Mouse (Mus musculus): Measurements from ENCODE around the gene Gpr161. TPM values are rescaled to one million over a fixed set of nuclear protein-coding genes. Genes with fewer than 3 reads are reported as not detected.

The Gpr161 gene
- polyA plus RNA-seq (2012; fragmentation: generic; extraction: Trizol), result 4.0 TPM
- long read RNA-seq, experiment 1, partial matches to known transcripts, result 0 of 3 reads
- long read RNA-seq, experiment 1, other reads (novel, unspliced or antisense), result 3 of 3 reads
- long read RNA-seq, experiment 2, partial matches to known transcripts, result 1 of 3 reads
- long read RNA-seq, experiment 2, other reads (novel, unspliced or antisense), result 2 of 3 reads

DNA sequence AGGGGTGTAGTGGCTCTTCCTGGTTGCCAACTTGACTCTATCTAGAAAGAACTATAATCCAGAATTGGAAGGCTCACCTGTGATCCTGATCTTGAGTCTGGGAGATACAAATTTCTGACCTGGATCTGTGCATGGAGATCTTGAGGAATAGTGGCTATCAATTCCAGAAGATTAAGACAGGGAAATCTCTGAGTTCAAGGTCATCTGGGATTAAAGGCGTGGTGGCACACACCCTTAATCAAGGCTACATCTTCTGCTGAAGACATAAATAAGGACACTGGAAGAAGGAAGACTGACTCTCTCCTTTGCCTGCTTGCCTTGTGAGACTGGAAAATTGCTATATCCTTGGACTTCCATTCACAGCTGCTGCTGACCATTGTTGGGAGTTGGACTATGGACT lies at the start of gene Gpr161:
Gpr161 (plus strand) TSS at position 301 of the 400 bp plus-strand sequence.
- Histone ChIP-seq H3K79me2 (ENCODE audit: control insufficient read depth, insufficient read depth) (no peaks in the 10 kb centered on the region), H3K36me3 (ENCODE audit: control insufficient read depth, insufficient read depth) (peaks cover 3% of the 10 kb centered on the region), H3K27me3 (ENCODE audit: control insufficient read depth, insufficient read depth, insufficient read length) (no peaks in the 10 kb centered on the region), H3K79me3 (ENCODE audit: low read depth) (no peaks in the 10 kb centered on the region), H3K4me3 (ENCODE audit: insufficient read depth, poor library complexity, severe bottlenecking) (no peak within 1 kb of the TSS), H3ac (ENCODE audit: control insufficient read depth, insufficient read length, low read depth) (no peak within 1 kb of the TSS)
- TF ChIP-seq MAX (IDR thresholded peaks at IDR 0.05), result no peak
- TF ChIP-seq FOSL1 (IDR thresholded peaks at IDR 0.05; ENCODE audit: insufficient read depth, low read length, poor library complexity, severe bottlenecking), result no peak
- TF ChIP-seq MYOG (IDR thresholded peaks at IDR 0.05; ENCODE audit: control insufficient read depth, extremely low read depth, insufficient read length), result no peak
- TF ChIP-seq USF1 (IDR thresholded peaks at IDR 0.05; ENCODE audit: low read depth), result no peak
- no peak for TF ChIP-seq MYOD1 (IDR thresholded peaks at IDR 0.05; ENCODE audit: control insufficient read depth, insufficient read length, low read depth)
- no peak for TF ChIP-seq CEBPB (IDR thresholded peaks at IDR 0.05; ENCODE audit: low read depth)
- TF ChIP-seq CTCF (IDR thresholded peaks at IDR 0.05; ENCODE audit: control insufficient read depth, insufficient read depth, insufficient read length), result no peak

GRCm38 (mm10) chr1:165246587-165246986 lies 49.0 kb upstream of the Gpr161 start:
- H3K79me2 ChIP-seq (ENCODE audit: control insufficient read depth, insufficient read depth), result no peaks in the 10 kb centered on the region
- no peak overlapping the region for H3K4me3 ChIP-seq (ENCODE audit: insufficient read depth, poor library complexity, severe bottlenecking)
- H3K27me3 ChIP-seq (ENCODE audit: control insufficient read depth, insufficient read depth, insufficient read length), result no peaks in the 10 kb centered on the region
- TF ChIP-seq CTCF (IDR thresholded peaks at IDR 0.05; ENCODE audit: control insufficient read depth, insufficient read depth, insufficient read length), result no peak
- no peak for TF ChIP-seq MYOG (IDR thresholded peaks at IDR 0.05; ENCODE audit: control insufficient read depth, extremely low read depth, insufficient read length)
- no peak for TF ChIP-seq MAX (IDR thresholded peaks at IDR 0.05)
- TF ChIP-seq CEBPB (IDR thresholded peaks at IDR 0.05; ENCODE audit: low read depth), result no peak
- no peak for TF ChIP-seq USF1 (IDR thresholded peaks at IDR 0.05; ENCODE audit: low read depth)
- TF ChIP-seq MYOD1 (IDR thresholded peaks at IDR 0.05; ENCODE audit: control insufficient read depth, insufficient read length, low read depth), result no peak
- TF ChIP-seq FOSL1 (IDR thresholded peaks at IDR 0.05; ENCODE audit: insufficient read depth, low read length, poor library complexity, severe bottlenecking), result no peak
- no peaks in the 10 kb centered on the region for H3K79me3 ChIP-seq (ENCODE audit: low read depth)
- no peaks in the 10 kb centered on the region for H3K36me3 ChIP-seq (ENCODE audit: control insufficient read depth, insufficient read depth)
- H3ac ChIP-seq (ENCODE audit: control insufficient read depth, insufficient read length, low read depth), result no peak overlapping the region

DNA sequence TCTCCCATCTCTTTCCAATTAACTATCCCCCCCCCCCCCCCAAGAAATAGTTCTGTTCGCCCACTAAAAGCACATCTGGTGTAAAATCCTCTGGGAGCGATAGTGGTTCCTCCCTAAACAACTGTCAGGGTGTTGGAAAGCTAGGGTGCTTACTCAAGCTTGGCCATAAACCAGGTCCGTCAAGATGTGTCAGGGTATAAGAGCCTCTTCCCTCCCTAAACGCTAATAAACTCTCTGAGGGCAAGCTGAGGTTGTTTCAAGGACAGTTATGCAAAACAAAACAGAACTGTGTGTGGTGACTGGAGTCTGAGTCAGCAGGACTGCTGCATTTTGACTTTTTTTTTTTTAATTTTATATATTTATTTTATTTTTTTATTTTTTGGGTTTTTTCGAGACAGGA lies 48.5 kb upstream of the Gpr161 start:
- Histone ChIP-seq H3K27me3 (ENCODE audit: control insufficient read depth, insufficient read depth, insufficient read length) (no peaks in the 10 kb centered on the region), H3K4me3 (ENCODE audit: insufficient read depth, poor library complexity, severe bottlenecking) (no peak overlapping the region), H3K79me3 (ENCODE audit: low read depth) (no peaks in the 10 kb centered on the region), H3K79me2 (ENCODE audit: control insufficient read depth, insufficient read depth) (no peaks in the 10 kb centered on the region), H3ac (ENCODE audit: control insufficient read depth, insufficient read length, low read depth) (no peak overlapping the region), H3K36me3 (ENCODE audit: control insufficient read depth, insufficient read depth) (no peaks in the 10 kb centered on the region)
- peak; percentile 10 for TF ChIP-seq FOSL1 (IDR thresholded peaks at IDR 0.05; ENCODE audit: insufficient read depth, low read length, poor library complexity, severe bottlenecking)
- TF ChIP-seq CTCF (IDR thresholded peaks at IDR 0.05; ENCODE audit: control insufficient read depth, insufficient read depth, insufficient read length), result no peak

- H3K79me3 ChIP-seq (ENCODE audit: low read depth), result no peaks in the 10 kb centered on the region
- H3K79me2 ChIP-seq (ENCODE audit: control insufficient read depth, insufficient read depth), result no peaks in the 10 kb centered on the region
- no peaks in the 10 kb centered on the region for H3K36me3 ChIP-seq (ENCODE audit: control insufficient read depth, insufficient read depth)
- no peak overlapping the region for H3ac ChIP-seq (ENCODE audit: control insufficient read depth, insufficient read length, low read depth)
- no peaks in the 10 kb centered on the region for H3K27me3 ChIP-seq (ENCODE audit: control insufficient read depth, insufficient read depth, insufficient read length)
- TF ChIP-seq CTCF (IDR thresholded peaks at IDR 0.05; ENCODE audit: control insufficient read depth, insufficient read depth, insufficient read length) (no peak), MYOD1 (IDR thresholded peaks at IDR 0.05; ENCODE audit: control insufficient read depth, insufficient read length, low read depth) (no peak), CEBPB (IDR thresholded peaks at IDR 0.05; ENCODE audit: low read depth) (no peak), MAX (IDR thresholded peaks at IDR 0.05) (no peak), USF1 (IDR thresholded peaks at IDR 0.05; ENCODE audit: low read depth) (no peak), MYOG (IDR thresholded peaks at IDR 0.05; ENCODE audit: control insufficient read depth, extremely low read depth, insufficient read length) (no peak), FOSL1 (IDR thresholded peaks at IDR 0.05; ENCODE audit: insufficient read depth, low read length, poor library complexity, severe bottlenecking) (no peak)
- H3K4me3 ChIP-seq (ENCODE audit: insufficient read depth, poor library complexity, severe bottlenecking), result no peak overlapping the region
These were observed 47.8 kb upstream of the Gpr161 start for GRCm38 (mm10) chr1:165247788-165248187.

- TF ChIP-seq CEBPB (IDR thresholded peaks at IDR 0.05; ENCODE audit: low read depth) (no peak), MYOG (IDR thresholded peaks at IDR 0.05; ENCODE audit: control insufficient read depth, extremely low read depth, insufficient read length) (no peak), CTCF (IDR thresholded peaks at IDR 0.05; ENCODE audit: control insufficient read depth, insufficient read depth, insufficient read length) (no peak), MAX (IDR thresholded peaks at IDR 0.05) (no peak), MYOD1 (IDR thresholded peaks at IDR 0.05; ENCODE audit: control insufficient read depth, insufficient read length, low read depth) (no peak), FOSL1 (IDR thresholded peaks at IDR 0.05; ENCODE audit: insufficient read depth, low read length, poor library complexity, severe bottlenecking) (no peak), USF1 (IDR thresholded peaks at IDR 0.05; ENCODE audit: low read depth) (no peak)
- Histone ChIP-seq H3ac (ENCODE audit: control insufficient read depth, insufficient read length, low read depth) (no peak overlapping the region), H3K79me3 (ENCODE audit: low read depth) (no peaks in the 10 kb centered on the region), H3K27me3 (ENCODE audit: control insufficient read depth, insufficient read depth, insufficient read length) (no peaks in the 10 kb centered on the region), H3K79me2 (ENCODE audit: control insufficient read depth, insufficient read depth) (no peaks in the 10 kb centered on the region), H3K36me3 (ENCODE audit: control insufficient read depth, insufficient read depth) (no peaks in the 10 kb centered on the region), H3K4me3 (ENCODE audit: insufficient read depth, poor library complexity, severe bottlenecking) (no peak overlapping the region)
These were observed 46.7 kb upstream of the Gpr161 start for GRCm38 (mm10) chr1:165248842-165249241.

GRCm38 (mm10) chr1:165250546-165250945 lies 45.0 kb upstream of the Gpr161 start:
- Histone ChIP-seq H3K79me2 (ENCODE audit: control insufficient read depth, insufficient read depth) (no peaks in the 10 kb centered on the region), H3K27me3 (ENCODE audit: control insufficient read depth, insufficient read depth, insufficient read length) (no peaks in the 10 kb centered on the region), H3K36me3 (ENCODE audit: control insufficient read depth, insufficient read depth) (no peaks in the 10 kb centered on the region), H3ac (ENCODE audit: control insufficient read depth, insufficient read length, low read depth) (no peak overlapping the region), H3K79me3 (ENCODE audit: low read depth) (no peaks in the 10 kb centered on the region), H3K4me3 (ENCODE audit: insufficient read depth, poor library complexity, severe bottlenecking) (no peak overlapping the region)
- TF ChIP-seq CTCF (IDR thresholded peaks at IDR 0.05; ENCODE audit: control insufficient read depth, insufficient read depth, insufficient read length), result no peak
